Mouse (Mus musculus) frontal cortex, postnatal 10 days (tissue): ENCODE measurements at regions not wholly inside any gene's neighbourhood (a gene's known extent, or its start where the extent isn't known, plus 50 kb on each side); places are given as distances from the start of the nearest gene placed in this dataset.
"Not testable (repeated sequence)": the region's sequence is repeated elsewhere in the genome, so short reads cannot be mapped to it uniquely, and the experiment has no call there.

Source experiments
- DNase-seq, 2 experiments: peaks; one replicate each; pipeline ENCODE4 v3.0.0; 2022; ENCODE audit warnings: low spot score in 2 of 2, mixed read lengths in 1 of 2

GRCm38 (mm10) chr7:77200903-77201302, 971.2 kb downstream of the Agbl1 start:
- not testable (repeated sequence) for DNase-seq

GRCm38 (mm10) chr7:77205604-77206003, 975.9 kb downstream of the Agbl1 start:
- DNase-seq, result no peak

DNA sequence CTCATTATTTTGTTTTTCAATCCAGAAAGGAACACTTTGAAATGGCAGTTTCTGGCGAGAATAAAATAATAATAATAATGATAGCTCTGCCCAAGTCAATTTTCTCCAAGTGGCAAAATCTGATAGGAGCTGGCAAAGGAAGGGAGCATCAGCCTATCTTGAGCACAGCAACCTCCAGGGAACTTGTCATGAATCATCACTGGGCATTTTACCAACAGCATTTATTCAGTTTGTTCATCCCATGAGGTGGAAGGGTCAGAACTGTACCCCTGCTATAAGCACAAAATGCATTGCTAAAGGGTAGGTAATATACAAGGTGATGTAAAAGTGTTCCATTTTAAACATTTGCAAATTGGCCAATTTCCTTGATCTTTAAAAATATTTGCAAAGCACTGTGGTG, 1019.7 kb downstream of the Agbl1 start:
- DNase-seq, result no peak

DNA sequence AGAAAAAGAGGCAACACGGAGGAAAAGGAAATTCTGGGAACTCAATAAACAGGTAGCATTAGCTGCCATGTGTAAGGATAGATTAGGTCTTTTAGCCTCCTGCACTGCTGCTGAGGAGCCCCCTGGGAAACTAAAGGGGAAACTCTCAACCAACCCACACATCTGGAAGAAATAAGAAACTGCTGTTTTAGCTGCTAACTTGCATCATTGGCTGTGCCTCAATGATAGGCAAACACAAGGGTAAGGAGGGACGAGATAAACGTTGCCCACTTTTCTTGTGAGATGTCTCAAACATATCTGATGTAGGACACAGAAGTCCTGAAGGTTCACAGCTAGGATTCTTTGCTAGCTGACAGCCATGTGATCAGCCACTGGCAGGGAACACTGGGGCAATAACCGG, 1058.0 kb downstream of the Agbl1 start:
- DNase-seq, result no peak

- no peak for DNase-seq
Observed at GRCm38 (mm10) chr7:77294984-77295642, 1065.4 kb downstream of the Agbl1 start.

GRCm38 (mm10) chr7:77303227-77303626, 1073.5 kb downstream of the Agbl1 start:
- DNase-seq, result no peak

GRCm38 (mm10) chr7:77303935-77304334, 1074.2 kb downstream of the Agbl1 start:
- DNase-seq, result no peak

DNA sequence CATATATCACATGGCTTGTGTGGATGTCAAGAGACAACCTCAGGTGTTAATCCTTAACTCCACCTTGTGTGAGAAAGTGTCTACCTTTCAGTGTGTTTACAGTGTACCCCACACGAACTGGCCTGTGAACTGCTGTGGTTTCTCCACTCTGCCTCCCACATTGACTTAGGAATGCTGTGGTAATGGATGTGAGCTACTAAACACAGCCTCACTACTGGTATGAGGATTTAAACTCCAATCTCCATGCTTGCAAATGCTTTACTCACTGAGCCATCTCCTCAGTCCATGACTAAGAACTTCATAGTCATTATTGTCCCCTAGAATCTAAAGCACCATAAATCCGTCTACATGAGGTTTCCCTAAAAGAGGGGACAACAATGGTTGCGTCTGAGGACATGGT, 1075.8 kb downstream of the Agbl1 start:
- no peak for DNase-seq

DNA sequence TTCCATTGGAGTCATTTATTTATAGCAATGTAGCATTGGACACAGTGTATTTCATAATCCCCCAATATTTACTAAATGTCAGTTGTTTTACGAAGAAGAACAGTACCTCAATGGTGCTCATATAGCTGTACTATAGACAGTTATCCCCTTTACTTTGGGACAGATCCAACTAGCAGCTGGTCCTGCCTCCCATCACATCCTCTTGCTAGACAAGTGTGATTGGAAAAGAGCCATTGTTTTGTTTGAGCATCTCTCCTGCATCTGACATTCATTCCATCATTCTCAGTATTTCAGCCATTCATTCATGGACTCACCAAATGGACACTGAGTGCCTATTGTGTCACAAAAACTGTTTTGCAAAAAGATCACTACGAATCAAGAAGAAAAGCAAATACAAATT, 1082.0 kb downstream of the Agbl1 start:
- no peak for DNase-seq

- DNase-seq, result no peak
Observed at GRCm38 (mm10) chr7:77325140-77325539, 1095.5 kb downstream of the Agbl1 start.

- DNase-seq, result no peak
Observed at GRCm38 (mm10) chr7:77326836-77327235, 1097.1 kb downstream of the Agbl1 start.

DNA sequence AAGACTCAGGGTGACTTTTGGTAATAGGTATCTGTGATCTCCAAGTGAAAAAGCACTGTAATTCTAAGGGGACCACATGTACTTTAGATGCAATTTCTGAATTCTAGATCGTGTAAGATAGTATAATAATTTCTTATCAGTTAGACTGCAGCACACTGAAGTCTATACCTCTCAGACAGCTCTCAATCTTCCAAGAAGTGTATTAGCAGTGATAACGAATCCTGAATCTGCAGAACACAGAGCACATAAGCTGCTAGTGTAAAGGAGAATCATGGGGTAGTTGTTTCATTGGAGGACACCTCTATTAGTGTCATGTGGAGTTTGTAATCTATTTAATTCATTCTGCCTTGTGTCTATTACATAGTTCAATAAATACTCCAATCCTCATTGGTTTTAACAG, 1097.8 kb downstream of the Agbl1 start:
- no peak for DNase-seq

DNA sequence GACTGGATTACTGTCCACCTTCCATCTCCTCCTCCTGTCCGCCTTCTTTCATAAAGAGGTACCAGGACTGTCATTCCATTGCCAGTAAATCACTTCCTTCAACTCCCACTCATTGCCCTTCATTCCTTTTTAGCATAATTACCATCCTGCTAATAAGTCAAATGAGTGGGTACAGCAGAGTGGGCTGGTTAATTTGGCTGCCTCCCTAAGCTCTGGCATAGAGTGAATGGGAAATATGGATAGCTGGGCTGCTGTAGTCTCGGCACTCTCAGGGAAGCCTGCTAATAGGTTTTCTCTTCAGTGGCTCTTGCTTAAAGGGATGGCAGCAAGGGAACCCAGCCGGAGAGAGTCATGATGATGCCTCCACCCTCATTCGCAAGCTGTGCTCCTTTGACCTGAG, 1108.9 kb downstream of the Agbl1 start:
- DNase-seq, result peak in 1 of 2 experiments; percentile 5
